Mouse (Mus musculus): ENCODE measurements around the gene Arhgef19. TPM values are rescaled to one million over a fixed set of nuclear protein-coding genes. Genes with fewer than 3 reads are reported as not detected.

Gene Arhgef19
- polyA plus RNA-seq, 1 experiment from 2014 or later = 0.61 TPM

- Histone ChIP-seq H3K9ac (ENCODE audit: low read length) (no peak overlapping the region), H3K9me3 (ENCODE audit: control insufficient read depth, low read length) (no peaks in the 10 kb centered on the region), H3K4me3 (ENCODE audit: low read depth, low read length) (peak overlapping the region; percentile 8; the same call in 1 of the 2 replicates), H3K4me2 (peak overlapping the region; percentile 23), H3K36me3 (ENCODE audit: control insufficient read depth, insufficient read depth, low read length) (no peaks in the 10 kb centered on the region), H3K27ac (ENCODE audit: low read depth, low read length) (no peak overlapping the region), H3K4me1 (ENCODE audit: control insufficient read depth, insufficient read depth, low read length) (peaks cover 8% of the 10 kb centered on the region), H3K27me3 (ENCODE audit: control insufficient read depth, insufficient read depth, low read length) (no peaks in the 10 kb centered on the region)
- 83% methylated on average over 14 of the region's 14 CpGs for WGBS
- ATAC-seq (ENCODE audit: low FRiP score) = no peak
- no peak for DNase-seq (ENCODE audit: low spot score, missing footprints)
Observed at GRCm38 (mm10) chr4:141210524-141211219, 28.6 kb upstream of the Arhgef19 start.

- DNase-seq (ENCODE audit: low spot score, missing footprints) = no peak
- no peak overlapping the region for H3K9ac ChIP-seq (ENCODE audit: low read length)
- peaks cover 8% of the 10 kb centered on the region for H3K4me1 ChIP-seq (ENCODE audit: control insufficient read depth, insufficient read depth, low read length)
- WGBS = 87% methylated on average over 4 of the region's 4 CpGs
- H3K27ac ChIP-seq (ENCODE audit: low read depth, low read length) = no peak overlapping the region
- no peak overlapping the region for H3K4me3 ChIP-seq (ENCODE audit: low read depth, low read length)
- no peaks in the 10 kb centered on the region for H3K36me3 ChIP-seq (ENCODE audit: control insufficient read depth, insufficient read depth, low read length)
- no peaks in the 10 kb centered on the region for H3K27me3 ChIP-seq (ENCODE audit: control insufficient read depth, insufficient read depth, low read length)
- ATAC-seq (ENCODE audit: low FRiP score) = no peak
- H3K4me2 ChIP-seq = no peak overlapping the region
- H3K9me3 ChIP-seq (ENCODE audit: control insufficient read depth, low read length) = no peaks in the 10 kb centered on the region
Observed at GRCm38 (mm10) chr4:141211646-141212045, 27.7 kb upstream of the Arhgef19 start.

- Histone ChIP-seq H3K4me1 (ENCODE audit: control insufficient read depth, insufficient read depth, low read length) (peaks cover 8% of the 10 kb centered on the region), H3K9ac (ENCODE audit: low read length) (no peak overlapping the region), H3K36me3 (ENCODE audit: control insufficient read depth, insufficient read depth, low read length) (no peaks in the 10 kb centered on the region), H3K27me3 (ENCODE audit: control insufficient read depth, insufficient read depth, low read length) (no peaks in the 10 kb centered on the region), H3K9me3 (ENCODE audit: control insufficient read depth, low read length) (no peaks in the 10 kb centered on the region), H3K4me2 (no peak overlapping the region), H3K4me3 (ENCODE audit: low read depth, low read length) (no peak overlapping the region), H3K27ac (ENCODE audit: low read depth, low read length) (no peak overlapping the region)
- DNase-seq (ENCODE audit: low spot score, missing footprints) = peak; percentile 86
- no peak for ATAC-seq (ENCODE audit: low FRiP score)
- 79% methylated on average over 9 of the region's 9 CpGs for WGBS
Observed at GRCm38 (mm10) chr4:141212892-141213291, 26.4 kb upstream of the Arhgef19 start.

- Histone ChIP-seq H3K27me3 (ENCODE audit: control insufficient read depth, insufficient read depth, low read length) (no peaks in the 10 kb centered on the region), H3K9ac (ENCODE audit: low read length) (peak overlapping the region; percentile 65; the same call in 1 of the 2 replicates), H3K4me1 (ENCODE audit: control insufficient read depth, insufficient read depth, low read length) (peaks cover 8% of the 10 kb centered on the region), H3K9me3 (ENCODE audit: control insufficient read depth, low read length) (no peaks in the 10 kb centered on the region), H3K4me3 (ENCODE audit: low read depth, low read length) (peak overlapping the region; percentile 45), H3K4me2 (peak overlapping the region; percentile 89), H3K36me3 (ENCODE audit: control insufficient read depth, insufficient read depth, low read length) (no peaks in the 10 kb centered on the region), H3K27ac (ENCODE audit: low read depth, low read length) (no peak overlapping the region; the same call in 1 of the 2 replicates)
- 33% methylated on average over 2 of the region's 2 CpGs for WGBS
- DNase-seq (ENCODE audit: low spot score, missing footprints) (peak; percentile 85), ATAC-seq (ENCODE audit: low FRiP score) (peak; percentile 36; the same call in 1 of the 2 replicates)
Observed at GRCm38 (mm10) chr4:141213342-141213741, 26.0 kb upstream of the Arhgef19 start.

GRCm38 (mm10) chr4:141213770-141214336, 25.4 kb upstream of the Arhgef19 start, which contains the start of gene Rsg1:
TSS of gene Rsg1 (plus strand) at chr4:141213956.
- H3K36me3 ChIP-seq (ENCODE audit: control insufficient read depth, insufficient read depth, low read length) = no peaks in the 10 kb centered on the region
- H3K9me3 ChIP-seq (ENCODE audit: control insufficient read depth, low read length) = no peaks in the 10 kb centered on the region
- H3K9ac ChIP-seq (ENCODE audit: low read length) = peak within 1 kb of the TSS; percentile 65
- no peaks in the 10 kb centered on the region for H3K27me3 ChIP-seq (ENCODE audit: control insufficient read depth, insufficient read depth, low read length)
- peak within 1 kb of the TSS; percentile 45 for H3K4me3 ChIP-seq (ENCODE audit: low read depth, low read length)
- under 1% methylated on average over 24 of the region's 24 CpGs for WGBS
- H3K4me2 ChIP-seq = peak within 1 kb of the TSS; percentile 89
- ATAC-seq (ENCODE audit: low FRiP score) = peak; percentile 81
- H3K4me1 ChIP-seq (ENCODE audit: control insufficient read depth, insufficient read depth, low read length) = peaks cover 8% of the 10 kb centered on the region
- DNase-seq (ENCODE audit: low spot score, missing footprints) = peak; percentile 100
- H3K27ac ChIP-seq (ENCODE audit: low read depth, low read length) = no peak within 1 kb of the TSS; the same call in 1 of the 2 replicates

- H3K36me3 ChIP-seq (ENCODE audit: control insufficient read depth, insufficient read depth, low read length) = no peaks in the 10 kb centered on the region
- no peaks in the 10 kb centered on the region for H3K9me3 ChIP-seq (ENCODE audit: control insufficient read depth, low read length)
- WGBS = under 1% methylated on average over 16 of the region's 16 CpGs
- DNase-seq (ENCODE audit: low spot score, missing footprints) (peak; percentile 90), ATAC-seq (ENCODE audit: low FRiP score) (peak; percentile 74)
- peak overlapping the region; percentile 45 for H3K4me3 ChIP-seq (ENCODE audit: low read depth, low read length)
- peak overlapping the region; percentile 89 for H3K4me2 ChIP-seq
- no peak overlapping the region for H3K27ac ChIP-seq (ENCODE audit: low read depth, low read length)
- H3K4me1 ChIP-seq (ENCODE audit: control insufficient read depth, insufficient read depth, low read length) = peaks cover 8% of the 10 kb centered on the region
- peak overlapping the region; percentile 65 for H3K9ac ChIP-seq (ENCODE audit: low read length)
- no peaks in the 10 kb centered on the region for H3K27me3 ChIP-seq (ENCODE audit: control insufficient read depth, insufficient read depth, low read length)
Observed at GRCm38 (mm10) chr4:141214337-141214851, 24.9 kb upstream of the Arhgef19 start.

- ATAC-seq (ENCODE audit: low FRiP score) (no peak), DNase-seq (ENCODE audit: low spot score, missing footprints) (no peak)
- no peaks in the 10 kb centered on the region for H3K27me3 ChIP-seq (ENCODE audit: control insufficient read depth, insufficient read depth, low read length)
- H3K9ac ChIP-seq (ENCODE audit: low read length) = no peak overlapping the region
- 0 out of 2 replicates have a peak, but pooled peaks cover 2% of the 10 kb centered on the region for H3K36me3 ChIP-seq (ENCODE audit: control insufficient read depth, insufficient read depth, low read length)
- no peak overlapping the region for H3K27ac ChIP-seq (ENCODE audit: low read depth, low read length)
- H3K4me1 ChIP-seq (ENCODE audit: control insufficient read depth, insufficient read depth, low read length) = peaks cover under 1% of the 10 kb centered on the region
- H3K4me3 ChIP-seq (ENCODE audit: low read depth, low read length) = no peak overlapping the region
- 90% methylated on average over 20 of the region's 20 CpGs for WGBS
- no peak overlapping the region for H3K4me2 ChIP-seq
- H3K9me3 ChIP-seq (ENCODE audit: control insufficient read depth, low read length) = no peaks in the 10 kb centered on the region
Observed at GRCm38 (mm10) chr4:141219583-141220213, 19.6 kb upstream of the Arhgef19 start.

GRCm38 (mm10) chr4:141221848-141222247, 17.5 kb upstream of the Arhgef19 start:
- 77% methylated on average over 2 of the region's 2 CpGs for WGBS
- Histone ChIP-seq H3K4me3 (ENCODE audit: low read depth, low read length) (no peak overlapping the region), H3K9me3 (ENCODE audit: control insufficient read depth, low read length) (no peaks in the 10 kb centered on the region), H3K4me1 (ENCODE audit: control insufficient read depth, insufficient read depth, low read length) (no peaks in the 10 kb centered on the region), H3K4me2 (no peak overlapping the region), H3K9ac (ENCODE audit: low read length) (no peak overlapping the region), H3K27me3 (ENCODE audit: control insufficient read depth, insufficient read depth, low read length) (no peaks in the 10 kb centered on the region), H3K27ac (ENCODE audit: low read depth, low read length) (no peak overlapping the region), H3K36me3 (ENCODE audit: control insufficient read depth, insufficient read depth, low read length) (0 out of 2 replicates have a peak, but pooled peaks cover 2% of the 10 kb centered on the region)
- no peak for ATAC-seq (ENCODE audit: low FRiP score)
- DNase-seq (ENCODE audit: low spot score, missing footprints) = no peak
